Mouse (Mus musculus): ENCODE results near the gene Tmem247. TPM values are rescaled to one million over a fixed set of nuclear protein-coding genes. Genes with fewer than 3 reads are reported as not detected.

The Tmem247 gene
- total and polyA plus RNA-seq, 3 experiments, result not detected

DNA sequence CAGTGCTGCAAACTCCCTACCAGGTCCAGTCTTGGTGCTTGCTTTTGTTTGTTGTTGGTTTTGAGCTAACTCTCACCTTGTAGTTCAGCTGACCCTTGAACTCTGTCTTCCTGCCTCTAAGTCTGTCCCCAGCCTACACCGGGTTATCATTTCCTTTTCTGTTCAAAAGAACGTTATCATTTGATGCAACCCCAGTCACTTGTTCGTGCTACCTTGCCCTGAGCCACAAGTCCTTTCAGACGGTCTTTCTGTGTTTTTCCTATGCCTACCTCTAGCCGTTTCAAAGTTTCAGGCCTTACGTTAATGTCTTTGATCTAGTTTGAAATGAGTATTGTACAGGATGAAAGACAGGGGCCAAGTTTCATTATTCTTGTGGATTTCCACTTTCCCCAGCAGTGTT is 44.5 kb upstream of the Tmem247 start:
- H3K79me2 ChIP-seq (ENCODE audit: control insufficient read depth, insufficient read depth, low read length, poor library complexity), result no peaks in the 10 kb centered on the region
- H3K27ac ChIP-seq (ENCODE audit: control insufficient read depth, low read depth, low read length), result no peak overlapping the region
- DNase-seq (ENCODE audit: low read depth, low spot score), result no peak
- peaks cover 0 to 7% of the 10 kb centered on the region in 2 experiments; a peak in 2 of 4 replicates for H3K36me3 ChIP-seq (ENCODE audit: control insufficient read depth in 1 of 2, insufficient read depth in 2 of 2, low read length in 2 of 2)
- no peak for TF ChIP-seq MEF2A (IDR thresholded peaks at IDR 0.05; ENCODE audit: extremely low read depth, insufficient replicate concordance, low read depth, low read length, poor library complexity, severe bottlenecking)
- TF ChIP-seq USF1 (IDR thresholded peaks at IDR 0.05; ENCODE audit: low read depth, low read length), result no peak
- TF ChIP-seq BHLHE40 (IDR thresholded peaks at IDR 0.05; ENCODE audit: borderline replicate concordance, low read depth, low read length), result no peak
- no peak for TF ChIP-seq MYB (IDR thresholded peaks at IDR 0.05; ENCODE audit: low read depth, low read length)
- TF ChIP-seq ZMIZ1 (IDR thresholded peaks at IDR 0.05; ENCODE audit: low read depth, low read length), result no peak
- no peak for TF ChIP-seq POLR2AphosphoS5 (IDR thresholded peaks at IDR 0.05; ENCODE audit: borderline replicate concordance, low read depth, low read length)
- TF ChIP-seq MYC (IDR thresholded peaks at IDR 0.05; ENCODE audit: low read depth, low read length), result no peak
- no peak for TF ChIP-seq ZC3H11A (IDR thresholded peaks at IDR 0.05; ENCODE audit: low read depth, low read length)
- no peak for TF ChIP-seq EP300 (IDR thresholded peaks at IDR 0.05; ENCODE audit: low read depth in 1 of 2, low read length in 2 of 2)
- H3K27me3 ChIP-seq (ENCODE audit: control insufficient read depth in 1 of 2, insufficient read depth in 2 of 2, low read length in 2 of 2), result peaks cover 0 to 2% of the 10 kb centered on the region in 2 experiments; a peak in 3 of 4 replicates
- H3K4me3 ChIP-seq (ENCODE audit: control insufficient read depth in 1 of 2, insufficient read depth in 1 of 2, low read depth in 2 of 2, low read length in 2 of 2), result no peak overlapping the region
- peaks cover 6 to 17% of the 10 kb centered on the region in 2 experiments; a peak in 3 of 4 replicates for H3K4me1 ChIP-seq (ENCODE audit: control insufficient read depth in 1 of 2, insufficient read depth in 2 of 2, low read length in 2 of 2)
- no peaks in the 10 kb centered on the region for H3K9me3 ChIP-seq (replicated peaks; ENCODE audit: insufficient read depth, low read length)
- no peak overlapping the region for H3K9ac ChIP-seq (ENCODE audit: control insufficient read depth, low read depth, low read length, poor library complexity, severe bottlenecking)

DNA sequence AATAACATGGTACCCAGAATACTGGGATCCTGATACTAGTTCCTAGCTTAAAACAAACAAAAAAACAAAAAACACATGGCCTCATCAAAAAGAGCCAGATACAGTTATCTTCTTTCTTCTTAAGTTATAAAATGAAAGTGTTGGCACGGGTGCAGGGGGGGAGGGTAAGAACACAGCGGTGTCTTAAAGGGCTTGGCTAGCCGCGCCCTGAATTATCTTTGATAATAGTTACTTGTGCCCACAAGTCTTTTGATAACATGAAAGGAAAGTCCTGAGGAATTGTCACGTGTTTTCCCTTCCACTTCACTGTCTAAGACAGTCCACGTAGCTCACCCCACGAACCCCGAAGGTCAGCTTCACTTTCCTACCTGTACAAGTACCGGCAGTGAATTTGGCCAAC is 40.2 kb upstream of the Tmem247 start:
- Histone ChIP-seq H3K27me3 (ENCODE audit: control insufficient read depth in 1 of 2, insufficient read depth in 2 of 2, low read length in 2 of 2) (no peaks in the 10 kb centered on the region), H3K36me3 (ENCODE audit: control insufficient read depth in 1 of 2, insufficient read depth in 2 of 2, low read length in 2 of 2) (peaks cover 0 to 26% of the 10 kb centered on the region in 2 experiments; a peak in 2 of 4 replicates), H3K9me3 (replicated peaks; ENCODE audit: insufficient read depth, low read length) (no peaks in the 10 kb centered on the region), H3K79me2 (ENCODE audit: control insufficient read depth, insufficient read depth, low read length, poor library complexity) (no peaks in the 10 kb centered on the region), H3K27ac (ENCODE audit: control insufficient read depth, low read depth, low read length) (no peak overlapping the region), H3K4me1 (ENCODE audit: control insufficient read depth in 1 of 2, insufficient read depth in 2 of 2, low read length in 2 of 2) (peaks cover 16 to 34% of the 10 kb centered on the region in 2 experiments), H3K9ac (ENCODE audit: control insufficient read depth, low read depth, low read length, poor library complexity, severe bottlenecking) (peak overlapping the region; percentile 28; the same call in 1 of the 2 replicates), H3K4me3 (ENCODE audit: control insufficient read depth in 1 of 2, insufficient read depth in 1 of 2, low read depth in 2 of 2, low read length in 2 of 2) (peak overlapping the region; percentile 50 to 62)
- no peak for TF ChIP-seq UBTF (IDR thresholded peaks at IDR 0.05; ENCODE audit: borderline replicate concordance, insufficient read depth, low read depth, low read length)
- TF ChIP-seq MXI1 (IDR thresholded peaks at IDR 0.05; ENCODE audit: low read depth, low read length), result peak; percentile 61; the same call in 1 of the 2 replicates
- TF ChIP-seq USF1 (IDR thresholded peaks at IDR 0.05; ENCODE audit: low read depth, low read length), result 0 out of 2 replicates have a peak, but pooled peaks have one; percentile 13
- TF ChIP-seq TCF12 (IDR thresholded peaks at IDR 0.05; ENCODE audit: low read depth, low read length), result 0 out of 2 replicates have a peak, but pooled peaks have one; percentile 11
- peak; percentile 63 for TF ChIP-seq ETS1 (IDR thresholded peaks at IDR 0.05; ENCODE audit: low read depth, low read length)
- TF ChIP-seq BHLHE40 (IDR thresholded peaks at IDR 0.05; ENCODE audit: borderline replicate concordance, low read depth, low read length), result peak; percentile 53; the same call in 1 of the 2 replicates
- TF ChIP-seq HCFC1 (IDR thresholded peaks at IDR 0.05; ENCODE audit: low read depth, low read length), result no peak
- TF ChIP-seq EP300 (IDR thresholded peaks at IDR 0.05; ENCODE audit: low read depth in 1 of 2, low read length in 2 of 2), result peak; percentile 40 to 46; a peak in 1 of 4 replicates
- no peak for TF ChIP-seq MAZ (IDR thresholded peaks at IDR 0.05; ENCODE audit: low read depth, low read length)
- TF ChIP-seq GATA1 (IDR thresholded peaks at IDR 0.05; ENCODE audit: low read depth, low read length), result peak; percentile 34; the same call in 1 of the 2 replicates
- TF ChIP-seq SIN3A (IDR thresholded peaks at IDR 0.05; ENCODE audit: low read length), result peak; percentile 38; the same call in 1 of the 2 replicates
- TF ChIP-seq MAX (IDR thresholded peaks at IDR 0.05; ENCODE audit: low read length), result 0 out of 2 replicates have a peak, but pooled peaks have one; percentile 21
- DNase-seq (ENCODE audit: low read depth, low spot score), result peak; percentile 28

Data from MEL (cell line).